Mouse (Mus musculus) C2C12 (cell line): Measurements from ENCODE around the gene Mipep.

Source experiments
- CTCF ChIP-seq: IDR thresholded peaks from one replicate; pipeline ENCODE4 v1.5.1; 2011; ENCODE audit not compliant: control insufficient read depth, insufficient read depth, insufficient read length
- MAX ChIP-seq: IDR thresholded peaks from one replicate; pipeline ENCODE4 v1.6.1; 2011; ENCODE audit warnings: mild to moderate bottlenecking, control low read depth

- TF ChIP-seq CTCF (no peak), MAX (no peak)
These were observed 48.4 kb upstream of the Mipep start for GRCm38 (mm10) chr14:60735848-60736547.
